Mouse (Mus musculus) hindbrain, embryonic 16.5 days (tissue): ENCODE results near the gene Gm3383. TPM values are rescaled to one million over a fixed set of nuclear protein-coding genes. Genes with fewer than 3 reads are reported as not detected.
"Not testable (repeated sequence)": the region's sequence is repeated elsewhere in the genome, so short reads cannot be mapped to it uniquely, and the experiment has no call there.

Source experiments
- ATAC-seq: fragments of 200-750 bp; cut with Nextera tagmentation; 2 replicates; pipeline ENCODE4 v1.8.0; 2017; ENCODE audit warnings: moderate TSS enrichment, moderate library complexity
- H3K27ac ChIP-seq: fragments of 300-500 bp; sonication (generic); 2 replicates; pipeline ENCODE4 v1.5.1; 2014; ENCODE audit warnings: low read depth, mild to moderate bottlenecking, control low read depth, low read length, moderate library complexity
- H3K27me3 ChIP-seq: fragments of 300-500 bp; sonication (generic); replicated peaks from 2 replicates; pipeline ENCODE4 v1.6.1; 2014; ENCODE audit warnings: low read length; ENCODE audit not compliant: control insufficient read depth, insufficient read depth
- H3K36me3 ChIP-seq: fragments of 300-500 bp; sonication (generic); 2 replicates; pipeline ENCODE4 v1.6.1; 2014; ENCODE audit warnings: mild to moderate bottlenecking, low read length, moderate library complexity, mixed read lengths; ENCODE audit not compliant: control insufficient read depth, insufficient read depth
- H3K4me1 ChIP-seq: fragments of 300-500 bp; sonication (generic); 2 replicates; pipeline ENCODE4 v1.6.1; 2014; ENCODE audit warnings: low read depth, low read length; ENCODE audit not compliant: control insufficient read depth, insufficient read depth
- H3K4me2 ChIP-seq: fragments of 300-500 bp; sonication (generic); 2 replicates; pipeline ENCODE4 v1.6.1; 2014; ENCODE audit warnings: mild to moderate bottlenecking, low read length, control low read depth, moderate library complexity
- H3K4me3 ChIP-seq: fragments of 300-500 bp; sonication (generic); 2 replicates; pipeline ENCODE4 v1.5.1; 2014; ENCODE audit warnings: mild to moderate bottlenecking, low read length, control low read depth, moderate library complexity
- H3K9ac ChIP-seq: fragments of 300-500 bp; sonication (generic); 2 replicates; pipeline ENCODE4 v1.6.1; 2014; ENCODE audit warnings: low read depth, mild to moderate bottlenecking, control low read depth, low read length, moderate library complexity
- H3K9me3 ChIP-seq: fragments of 300-500 bp; sonication (generic); 2 replicates; pipeline ENCODE4 v1.6.1; 2014; ENCODE audit warnings: mild to moderate bottlenecking, low read length, moderate library complexity; ENCODE audit not compliant: control insufficient read depth
- WGBS: fragments of 180-500 bp; shearing (Covaris S2); extraction: QIAGEN DNeasy Blood & Tissue Kit; methylation state at CpG from one replicate; pipeline ENCODE4 v1.1.7; 2014; 5-methylcytosine and 5-hydroxymethylcytosine counted together
- polyA plus RNA-seq: library from polyadenylated mRNA; unstranded; fragments of >200 nt; fragmentation: Nextera tagmentation; extraction: Ambion mirVana; gene quantifications from 2 replicates; pipeline ENCODE4 v1.2.1, GENCODE M21; 2015

Gm3383 gene
- polyA plus RNA-seq, result 4.4 and 4.7 TPM in 2 replicates

DNA sequence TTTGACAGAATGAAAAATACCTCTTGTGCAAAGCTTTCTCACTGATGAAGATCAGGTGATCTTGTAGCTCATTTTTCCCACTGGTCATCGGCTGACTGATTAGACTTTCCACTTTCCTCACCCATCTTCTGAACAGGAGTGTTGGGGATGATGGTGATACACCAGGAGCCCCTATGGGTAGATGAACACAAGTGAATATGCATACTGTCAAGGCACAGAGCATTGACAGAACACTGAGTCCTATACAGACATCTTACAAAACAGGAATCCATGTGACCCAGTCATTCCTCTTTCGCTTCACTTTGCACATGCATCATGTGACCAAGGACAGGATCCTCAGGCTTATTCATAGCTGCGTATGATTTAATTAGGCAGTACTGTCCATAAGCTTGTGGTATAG is at the start of gene Gm3383:
TSS of gene Gm3383 (minus strand) at position 101 of the 400 bp plus-strand sequence.
- not testable (repeated sequence) for H3K27me3 ChIP-seq, H3K9ac ChIP-seq, H3K9me3 ChIP-seq, H3K4me1 ChIP-seq, H3K36me3 ChIP-seq, ATAC-seq, H3K4me2 ChIP-seq, H3K27ac ChIP-seq, H3K4me3 ChIP-seq
- no CpG with 5 or more reads among the region's 3 CpGs for WGBS

DNA sequence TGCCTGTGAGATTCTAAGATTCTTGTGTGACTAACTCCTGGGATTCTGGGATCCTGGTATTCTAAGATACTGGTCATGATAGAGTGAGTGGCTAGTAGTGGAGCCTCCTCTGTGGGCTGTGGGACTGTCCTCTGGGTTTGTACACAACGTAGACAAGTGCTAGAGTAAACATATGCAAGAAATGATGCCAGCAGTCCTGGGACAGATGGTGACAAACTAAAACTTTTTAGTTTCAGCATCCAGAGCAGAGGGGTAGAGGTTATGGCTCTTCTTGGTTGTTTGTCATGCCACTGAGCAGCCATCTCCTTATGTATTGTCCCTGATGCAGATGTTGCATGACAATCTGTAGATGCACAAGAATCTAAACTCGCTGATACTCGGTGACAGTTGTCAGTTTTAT is 48.1 kb upstream of the Gm3383 start:
- not testable (repeated sequence) for ATAC-seq, H3K4me2 ChIP-seq, H3K36me3 ChIP-seq, H3K4me3 ChIP-seq, H3K4me1 ChIP-seq, H3K27me3 ChIP-seq, H3K9ac ChIP-seq, H3K9me3 ChIP-seq, H3K27ac ChIP-seq
- 87% methylated on average over 3 of the region's 3 CpGs for WGBS

DNA sequence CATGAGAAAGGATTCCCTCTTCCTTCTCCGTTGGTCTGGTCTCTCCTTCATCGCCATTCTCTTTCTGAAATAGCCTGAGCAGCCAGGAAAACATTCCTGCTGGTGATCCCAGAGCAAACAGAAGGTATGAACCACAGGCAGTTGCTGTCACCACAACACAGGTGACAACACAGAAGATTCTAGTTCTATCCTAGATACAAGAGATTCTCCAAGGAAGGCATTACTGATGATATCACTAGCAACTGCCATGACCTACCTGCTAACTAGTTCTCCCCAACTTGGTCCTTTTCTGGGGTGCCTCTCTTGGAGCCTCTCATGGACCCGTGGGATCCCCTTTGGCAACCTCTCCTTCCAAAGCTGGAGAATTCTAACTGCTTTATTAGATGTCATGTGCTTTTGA is 22.4 kb upstream of the Gm3383 start, which contains the start of gene Gm3424:
TSS of gene Gm3424 (minus strand) at position 101 of the 400 bp plus-strand sequence.
- H3K4me3 ChIP-seq, H3K27me3 ChIP-seq, H3K27ac ChIP-seq, H3K9ac ChIP-seq, H3K9me3 ChIP-seq, H3K4me2 ChIP-seq, H3K4me1 ChIP-seq, ATAC-seq, H3K36me3 ChIP-seq: not testable (repeated sequence)
- no CpG with 5 or more reads among the region's 3 CpGs for WGBS

DNA sequence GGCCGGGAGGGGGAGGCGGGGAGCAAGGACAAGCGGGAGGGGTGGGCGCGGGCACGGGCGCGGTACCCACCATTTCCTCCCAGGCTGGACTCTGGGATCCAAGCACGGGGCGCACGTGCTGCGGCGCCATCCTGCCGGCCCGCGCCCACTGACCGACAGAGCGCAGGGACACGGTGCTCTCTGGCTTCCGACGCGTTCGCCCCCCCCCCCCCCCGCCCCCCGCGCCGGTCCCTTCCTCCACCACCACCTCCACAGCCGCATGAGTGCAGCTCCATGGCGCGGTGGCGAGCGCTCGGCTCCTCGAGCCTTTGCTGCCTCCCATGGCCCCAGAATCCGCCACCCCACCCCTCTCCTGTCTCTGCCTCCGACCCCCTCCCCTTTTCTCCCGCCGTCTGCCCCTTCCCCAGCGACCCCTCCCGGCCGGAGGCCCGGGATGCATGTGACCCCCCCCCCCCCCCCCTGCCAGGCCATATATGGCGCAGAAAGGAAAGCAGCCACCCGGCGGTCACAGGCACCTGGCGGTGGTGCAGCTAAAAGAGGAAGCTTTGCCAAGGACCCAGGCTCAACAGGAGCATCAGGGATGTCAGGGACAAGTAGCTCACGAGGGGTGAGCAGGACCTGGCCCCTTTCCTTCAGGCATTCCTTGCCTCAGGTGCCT is 5.0 kb upstream of the Gm3383 start:
- not testable (repeated sequence) for H3K9me3 ChIP-seq, H3K27ac ChIP-seq, H3K4me1 ChIP-seq, H3K36me3 ChIP-seq, H3K4me3 ChIP-seq, H3K9ac ChIP-seq, H3K4me2 ChIP-seq, H3K27me3 ChIP-seq
- ATAC-seq, result peak; percentile 74; the same call in 1 of the 2 replicates
- no CpG with 5 or more reads among the region's 47 CpGs for WGBS

DNA sequence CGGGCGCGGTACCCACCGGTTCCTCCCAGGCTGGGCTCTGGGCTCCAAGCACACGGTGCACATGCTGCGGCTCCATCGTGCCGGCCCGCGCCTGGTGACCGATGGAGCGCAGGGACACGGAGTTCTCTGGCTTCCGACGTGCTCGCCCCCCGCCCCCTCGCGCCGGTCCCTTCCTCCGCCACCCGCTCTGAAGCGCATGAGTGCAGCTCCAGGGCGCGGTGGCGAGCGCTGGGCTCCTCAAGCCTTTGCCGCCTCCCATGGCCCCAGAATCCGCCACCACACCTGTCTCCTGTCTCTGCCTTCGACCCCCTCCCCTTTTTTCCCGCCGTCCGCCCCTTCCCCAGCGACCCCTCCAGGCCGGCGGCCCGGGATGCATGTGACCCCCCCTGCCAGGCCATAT is 66.3 kb downstream of the Gm3383 start, which contains the start of gene Gm3373:
TSS of gene Gm3373 (minus strand) at position 101 of the 400 bp plus-strand sequence.
- H3K4me1 ChIP-seq, ATAC-seq, H3K27me3 ChIP-seq, H3K4me3 ChIP-seq, H3K9ac ChIP-seq, H3K4me2 ChIP-seq, H3K9me3 ChIP-seq, H3K36me3 ChIP-seq, H3K27ac ChIP-seq: not testable (repeated sequence)
- no CpG with 5 or more reads among the region's 37 CpGs for WGBS

DNA sequence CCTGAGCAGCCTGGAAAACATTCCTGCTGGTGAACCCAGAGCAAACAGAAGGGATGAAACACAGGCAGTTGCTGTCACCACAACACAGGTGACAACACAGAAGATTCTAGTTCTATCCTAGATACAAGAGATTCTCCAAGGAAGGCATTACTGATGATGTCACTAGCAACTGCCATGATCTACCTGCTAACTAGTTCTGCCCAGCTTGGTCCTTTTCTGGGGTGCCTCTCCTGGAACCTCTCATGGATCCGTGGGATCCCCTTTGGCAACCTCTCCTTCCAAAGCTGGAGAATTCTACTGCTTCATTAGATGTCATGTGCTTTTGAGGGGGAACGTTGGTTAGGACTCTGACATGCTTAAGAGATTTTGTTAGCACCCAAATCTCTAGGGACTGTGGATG is 120.4 kb downstream of the Gm3383 start, which contains the start of gene Gm9603:
TSS of gene Gm9603 (minus strand) at position 101 of the 400 bp plus-strand sequence.
- H3K4me1 ChIP-seq, H3K27ac ChIP-seq, H3K9ac ChIP-seq, ATAC-seq, H3K36me3 ChIP-seq, H3K4me3 ChIP-seq, H3K4me2 ChIP-seq, H3K9me3 ChIP-seq, H3K27me3 ChIP-seq: not testable (repeated sequence)
- no CpG with 5 or more reads among the region's 2 CpGs for WGBS

DNA sequence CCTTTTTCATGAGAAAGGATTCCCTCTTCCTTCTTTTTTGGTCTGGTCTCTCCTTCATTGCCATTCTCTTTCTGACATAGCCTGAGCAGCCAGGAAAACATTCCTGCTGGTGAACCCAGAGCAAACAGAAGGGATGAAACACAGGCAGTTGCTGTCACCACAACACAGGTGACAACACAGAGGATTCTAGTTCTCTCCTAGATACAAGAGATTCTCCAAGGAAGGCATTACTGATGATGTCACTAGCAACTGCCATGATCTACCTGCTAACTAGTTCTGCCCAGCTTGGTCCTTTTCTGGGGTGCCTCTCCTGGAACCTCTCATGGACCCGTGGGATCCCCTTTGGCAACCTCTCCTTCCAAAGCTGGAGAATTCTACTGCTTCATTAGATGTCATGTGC is 174.9 kb downstream of the Gm3383 start, which contains the start of gene Gm8265:
TSS of gene Gm8265 (minus strand) at position 101 of the 400 bp plus-strand sequence.
- H3K4me1 ChIP-seq, H3K9ac ChIP-seq, H3K36me3 ChIP-seq, H3K4me3 ChIP-seq, H3K9me3 ChIP-seq, ATAC-seq, H3K27me3 ChIP-seq, H3K4me2 ChIP-seq, H3K27ac ChIP-seq: not testable (repeated sequence)
- no CpG with 5 or more reads among the region's 1 CpGs for WGBS

Other genes starting within 250 kb of the Gm3383 start
- not detected in 2 replicates for gene Gm8265, start 175.0 kb downstream of the Gm3383 start, polyA plus RNA-seq
- not detected in 2 replicates for gene Gm9603, start 120.5 kb downstream of the Gm3383 start, polyA plus RNA-seq
- gene Gm3373, start 66.4 kb downstream of the Gm3383 start, polyA plus RNA-seq, result 1.1 and 2.7 TPM in 2 replicates
- not detected in 2 replicates for gene Gm3424, start 22.3 kb upstream of the Gm3383 start, polyA plus RNA-seq
- gene Gm8237, start 72.4 kb upstream of the Gm3383 start, polyA plus RNA-seq, result 1.7 and 2.3 TPM in 2 replicates
- gene Gm3248, start 153.8 kb upstream of the Gm3383 start, polyA plus RNA-seq, result 4.1 and 5.5 TPM in 2 replicates
- not detected in 2 replicates for gene Gm3453, start 171.2 kb upstream of the Gm3383 start, polyA plus RNA-seq